Mouse (Mus musculus) bone marrow, adult 2 months (tissue): ENCODE results near the gene Dgkb. TPM values are rescaled to one million over a fixed set of nuclear protein-coding genes. Genes with fewer than 3 reads are reported as not detected.

Experiments
- H3K27ac ChIP-seq: fragments of 200-500 bp; 2 replicates; pipeline ENCODE4 v1.5.1; 2012; ENCODE audit warnings: low read depth, mild to moderate bottlenecking, control low read depth, inconsistent platforms, low read length; ENCODE audit not compliant: control insufficient read depth, poor library complexity, insufficient read depth
- H3K4me1 ChIP-seq: fragments of 200-500 bp; 2 replicates; pipeline ENCODE4 v1.6.1; 2011; ENCODE audit warnings: low read length; ENCODE audit not compliant: control insufficient read depth, insufficient read depth
- H3K4me3 ChIP-seq: fragments of 200-500 bp; replicated peaks from 2 replicates; pipeline ENCODE3; 2011; ENCODE audit warnings: mild to moderate bottlenecking, low read depth, low read length, control low read depth; ENCODE audit not compliant: control insufficient read depth
- CTCF ChIP-seq: fragments of 200-500 bp; IDR thresholded peaks from 2 replicates; pipeline ENCODE4 v1.5.1; 2011; ENCODE audit warnings: low read length, control low read depth; ENCODE audit not compliant: control insufficient read depth, insufficient read depth
- POLR2A ChIP-seq: fragments of 200-500 bp; IDR thresholded peaks from 2 replicates; pipeline ENCODE4 v1.6.1; 2011; ENCODE audit warnings: low read depth, mild to moderate bottlenecking, control low read depth, low read length, borderline replicate concordance; ENCODE audit not compliant: control insufficient read depth
- WGBS: fragments of 180-500 bp; shearing (Covaris S2); methylation state at CpG from one replicate; pipeline ENCODE4 v1.1.7; 2018; 5-methylcytosine and 5-hydroxymethylcytosine counted together
- polyA plus RNA-seq: library from polyadenylated mRNA; stranded (reverse); fragments of >200 nt; gene quantifications from 2 replicates; pipeline ENCODE4 v1.2.4, GENCODE M21; 2011; ENCODE audit warnings: low replicate concordance; ENCODE audit not compliant: missing spikeins, insufficient read depth, insufficient read length

Gene Dgkb
- polyA plus RNA-seq, 1 experiment, result 0.42 TPM

DNA sequence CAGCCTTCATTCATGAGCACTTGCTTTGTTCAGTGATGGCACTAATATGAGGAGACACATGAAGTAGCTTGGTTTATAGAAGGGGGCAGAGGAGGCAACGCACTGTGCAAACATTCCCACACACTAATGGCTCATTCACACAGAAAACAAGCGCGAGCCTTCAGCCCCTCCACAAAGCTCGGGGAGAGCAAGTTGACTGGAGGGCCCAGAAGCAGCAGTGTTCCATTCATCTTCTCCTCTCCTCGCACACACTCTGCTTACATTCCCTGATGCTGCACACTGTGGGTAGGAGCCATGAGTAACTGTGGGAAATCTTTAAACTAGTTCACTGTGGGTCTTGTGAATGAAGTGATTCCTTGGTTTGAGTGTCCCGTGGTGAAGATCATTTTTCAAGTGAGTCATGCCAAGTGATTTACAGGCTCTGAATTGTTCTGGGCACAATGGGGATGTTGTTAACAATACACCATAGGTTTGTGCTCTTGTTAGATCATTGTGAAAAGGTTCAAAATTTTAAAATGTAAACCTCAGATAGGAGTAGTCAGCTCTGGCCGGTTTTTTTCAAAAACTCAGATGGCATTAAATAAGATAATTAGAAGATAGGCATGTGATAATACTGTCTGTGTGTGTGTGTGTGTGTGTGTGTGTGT lies 779.0 kb downstream of the Dgkb start:
- Histone ChIP-seq H3K4me3 (no peak overlapping the region), H3K27ac (no peak overlapping the region), H3K4me1 (no peaks in the 10 kb centered on the region)
- TF ChIP-seq CTCF (no peak), POLR2A (no peak)
- WGBS, result 84% methylated on average over 7 of the region's 7 CpGs

DNA sequence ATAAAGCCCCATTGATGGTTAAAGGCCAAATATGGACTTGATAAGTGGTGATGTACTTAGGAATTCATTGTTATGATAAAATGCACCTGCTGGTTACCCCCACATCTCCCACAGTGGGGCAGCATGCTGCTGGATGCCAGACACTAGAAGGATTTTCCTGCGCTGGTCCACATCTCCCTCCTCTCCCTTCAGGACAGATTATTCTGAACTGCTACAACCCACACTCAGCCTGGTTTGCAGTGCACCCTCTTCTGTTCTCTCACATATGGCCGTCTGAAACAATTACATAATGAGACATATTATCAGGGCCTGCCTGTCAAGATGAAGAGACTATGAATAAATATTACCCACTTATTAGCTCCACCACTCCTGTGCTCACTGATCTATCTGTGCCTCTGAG lies 780.6 kb downstream of the Dgkb start:
- 87% methylated on average over 2 of the region's 2 CpGs for WGBS
- TF ChIP-seq CTCF (no peak), POLR2A (no peak)
- Histone ChIP-seq H3K4me3 (no peak overlapping the region), H3K4me1 (no peaks in the 10 kb centered on the region), H3K27ac (no peak overlapping the region)

DNA sequence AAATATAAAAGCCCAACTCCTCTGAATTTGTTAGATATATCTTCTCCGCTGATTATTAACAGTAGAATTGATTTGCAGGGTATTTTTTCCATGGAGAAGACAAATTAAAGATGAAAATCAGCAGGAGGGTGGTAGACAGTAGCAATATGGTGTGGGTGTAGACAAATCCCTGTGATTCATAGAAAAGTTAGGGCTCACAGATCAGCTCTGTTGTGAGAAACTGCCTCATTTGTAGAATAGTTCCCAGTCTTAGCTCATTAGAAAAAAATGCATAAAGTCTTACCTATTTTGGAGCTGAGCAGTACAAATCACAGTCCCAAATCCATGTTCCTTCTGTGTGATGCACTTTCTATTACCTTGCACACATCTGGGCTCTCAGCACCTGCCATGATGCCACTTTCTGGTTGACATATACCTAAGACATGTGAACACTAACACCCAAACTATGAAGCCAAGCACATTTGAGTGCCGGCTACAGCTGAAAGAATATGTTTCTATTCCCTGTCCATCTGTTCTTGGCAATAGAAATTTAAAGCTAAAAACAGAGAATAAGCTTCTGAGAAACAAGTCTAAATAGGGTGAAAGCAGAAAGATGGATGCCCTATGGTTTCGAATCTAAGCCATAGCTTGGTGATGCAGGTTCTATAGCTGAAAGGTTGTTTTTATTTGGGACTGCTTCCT lies 782.8 kb downstream of the Dgkb start:
- Histone ChIP-seq H3K4me3 (no peak overlapping the region), H3K4me1 (no peaks in the 10 kb centered on the region), H3K27ac (no peak overlapping the region)
- WGBS, result 77% methylated on average over 3 of the region's 3 CpGs
- no peak for TF ChIP-seq CTCF
- no peak for TF ChIP-seq POLR2A

DNA sequence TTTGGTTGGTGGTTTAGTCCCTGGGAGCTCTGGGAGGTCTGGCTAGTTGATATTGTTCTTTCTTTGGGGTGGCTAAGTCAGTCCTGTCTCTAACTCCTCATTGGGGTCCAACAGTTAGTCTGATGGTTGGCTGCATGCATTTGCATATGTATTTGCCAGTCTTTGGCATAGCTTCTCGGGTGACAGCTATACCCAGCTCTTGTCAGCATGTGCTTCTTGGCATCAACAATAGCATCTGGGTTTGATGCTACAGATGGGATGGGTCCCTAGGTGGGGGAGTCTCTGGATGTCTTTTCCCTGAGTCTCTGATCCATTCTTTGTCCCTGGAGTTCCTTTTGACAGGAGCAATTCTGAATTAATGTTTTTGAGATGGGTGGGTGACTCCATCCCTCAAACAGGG lies 790.6 kb downstream of the Dgkb start:
- no peak overlapping the region for H3K27ac ChIP-seq
- TF ChIP-seq POLR2A (no peak), CTCF (no peak)
- WGBS, result 57% methylated on average over 1 of the region's 1 CpGs
- no peaks in the 10 kb centered on the region for H3K4me1 ChIP-seq
- H3K4me3 ChIP-seq, result no peak overlapping the region

DNA sequence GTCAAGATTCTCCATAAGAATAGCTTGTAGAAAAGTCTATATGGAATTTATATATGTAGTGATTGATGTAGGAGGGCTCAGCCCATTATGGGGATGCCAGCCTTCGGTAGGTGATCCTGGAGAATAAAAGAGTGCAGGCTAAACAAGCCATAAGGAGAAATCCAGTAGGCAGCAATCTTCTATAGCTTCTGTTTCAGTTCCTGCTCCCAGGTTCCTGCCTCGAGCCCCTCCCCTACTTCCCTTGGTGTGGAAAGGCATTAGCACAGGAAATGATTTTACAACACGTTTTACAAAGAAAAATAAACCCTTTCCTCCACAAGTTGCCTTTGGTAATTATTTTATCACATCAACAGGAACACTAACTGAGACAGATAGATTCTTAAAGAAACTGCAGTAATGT lies 850.7 kb downstream of the Dgkb start:
- H3K4me1 ChIP-seq, result no peaks in the 10 kb centered on the region
- H3K27ac ChIP-seq, result no peak overlapping the region
- TF ChIP-seq CTCF (no peak), POLR2A (no peak)
- no peak overlapping the region for H3K4me3 ChIP-seq
- 38% methylated on average over 3 of the region's 3 CpGs for WGBS
